Mouse (Mus musculus) liver, postnatal 0 days (tissue): ENCODE results near the gene Ptprj. TPM values are rescaled to one million over a fixed set of nuclear protein-coding genes. Genes with fewer than 3 reads are reported as not detected.

Experiments used
- ATAC-seq: fragments of 200-750 bp; cut with Nextera tagmentation; 2 replicates; pipeline ENCODE4 v1.8.0; 2017; ENCODE audit warnings: mild to moderate bottlenecking, moderate library complexity
- DNase-seq: peaks from one replicate; pipeline ENCODE4 v3.0.0-alpha.2; 2016
- H3K27ac ChIP-seq: fragments of 300-500 bp; sonication (generic); 2 replicates; pipeline ENCODE4 v1.5.1; 2014; ENCODE audit warnings: antibody characterized with exemption, moderate library complexity, mild to moderate bottlenecking, low read depth
- H3K27me3 ChIP-seq: fragments of 300-500 bp; sonication (generic); 2 replicates; pipeline ENCODE4 v1.6.1; 2014; ENCODE audit warnings: low read length, control low read depth, mixed read lengths; ENCODE audit not compliant: insufficient read depth
- H3K36me3 ChIP-seq: fragments of 300-500 bp; sonication (generic); replicated peaks from 2 replicates; pipeline ENCODE4 v1.6.1; 2014; ENCODE audit warnings: mild to moderate bottlenecking, control low read depth, low read length, moderate library complexity, mixed read lengths; ENCODE audit not compliant: insufficient read depth
- H3K4me1 ChIP-seq: fragments of 300-500 bp; sonication (generic); 2 replicates; pipeline ENCODE4 v1.6.1; 2014; ENCODE audit warnings: antibody characterized with exemption, mild to moderate bottlenecking, control low read depth; ENCODE audit not compliant: insufficient read depth
- H3K4me2 ChIP-seq: fragments of 300-500 bp; sonication (generic); 2 replicates; pipeline ENCODE4 v1.6.1; 2014; ENCODE audit warnings: low read depth, mild to moderate bottlenecking, low read length, moderate library complexity, mixed read lengths
- H3K4me3 ChIP-seq: fragments of 300-500 bp; sonication (generic); 2 replicates; pipeline ENCODE4 v1.5.1; 2014; ENCODE audit warnings: low read depth, low read length
- H3K9ac ChIP-seq: fragments of 300-500 bp; sonication (generic); replicated peaks from 2 replicates; pipeline ENCODE4 v1.6.1; 2014; ENCODE audit warnings: mild to moderate bottlenecking, moderate library complexity
- H3K9me3 ChIP-seq: fragments of 300-500 bp; sonication (generic); 2 replicates; pipeline ENCODE4 v1.6.1; 2016; ENCODE audit warnings: mild to moderate bottlenecking, control low read depth, low read length, mixed read lengths
- CTCF ChIP-seq: sonication (generic); IDR thresholded peaks from 2 replicates; pipeline ENCODE4 v1.5.1; 2016; ENCODE audit warnings: antibody characterized with exemption, low read depth
- EP300 ChIP-seq: IDR thresholded peaks from 2 replicates; pipeline ENCODE4 v1.6.1; 2016; ENCODE audit warnings: antibody characterized with exemption, low read depth, mild to moderate bottlenecking
- whole genome bisulfite sequencing: fragments of 180-500 bp; shearing (Covaris S2); extraction: QIAGEN DNeasy Blood & Tissue Kit; methylation state at CpG from one replicate; pipeline ENCODE4 v1.1.7; 2014; ENCODE audit not compliant: insufficient replicate concordance; 5-methylcytosine and 5-hydroxymethylcytosine counted together
- polyA plus RNA-seq: library from polyadenylated mRNA; unstranded; fragments of >200 nt; fragmentation: Nextera tagmentation; extraction: Ambion mirVana; gene quantifications from 2 replicates; pipeline ENCODE4 v1.2.1, GENCODE M21; 2015

Gene Ptprj
- polyA plus RNA-seq, 1 experiment from 2014 or later = 2.8 TPM

GRCm38 (mm10) chr2:90559015-90559687 lies 21.3 kb downstream of the Ptprj start:
- H3K36me3 ChIP-seq = no peaks in the 10 kb centered on the region
- no peaks in the 10 kb centered on the region for H3K27me3 ChIP-seq
- H3K9ac ChIP-seq = 0 out of 2 replicates have a peak overlapping the region, but pooled peaks have one; percentile 26
- DNase-seq (no peak), ATAC-seq (no peak)
- WGBS = 53% methylated on average over 2 of the region's 2 CpGs
- H3K27ac ChIP-seq = peak overlapping the region; percentile 92
- H3K9me3 ChIP-seq = no peaks in the 10 kb centered on the region
- TF ChIP-seq CTCF (no peak), EP300 (no peak)
- peak overlapping the region; percentile 55; the same call in 1 of the 2 replicates for H3K4me2 ChIP-seq
- peaks cover 85% of the 10 kb centered on the region for H3K4me1 ChIP-seq
- H3K4me3 ChIP-seq = no peak overlapping the region

- Histone ChIP-seq H3K27me3 (no peaks in the 10 kb centered on the region), H3K4me2 (0 out of 2 replicates have a peak overlapping the region, but pooled peaks have one; percentile 55), H3K4me3 (no peak overlapping the region), H3K9ac (no peak overlapping the region), H3K4me1 (peaks cover 89% of the 10 kb centered on the region), H3K9me3 (no peaks in the 10 kb centered on the region), H3K36me3 (no peaks in the 10 kb centered on the region), H3K27ac (peak overlapping the region; percentile 92)
- ATAC-seq (no peak), DNase-seq (no peak)
- 82% methylated on average over 11 of the region's 11 CpGs for WGBS
- TF ChIP-seq CTCF = no peak
- no peak for TF ChIP-seq EP300
Measured at GRCm38 (mm10) chr2:90558361-90558760, 22.1 kb downstream of the Ptprj start.

- Histone ChIP-seq H3K27me3 (no peaks in the 10 kb centered on the region), H3K36me3 (no peaks in the 10 kb centered on the region), H3K4me3 (no peak overlapping the region), H3K4me2 (no peak overlapping the region), H3K27ac (0 out of 2 replicates have a peak overlapping the region, but pooled peaks have one; percentile 92), H3K9ac (no peak overlapping the region), H3K9me3 (no peaks in the 10 kb centered on the region), H3K4me1 (peaks cover 88% of the 10 kb centered on the region)
- ATAC-seq (no peak), DNase-seq (no peak)
- 59% methylated on average over 3 of the region's 3 CpGs for WGBS
- TF ChIP-seq EP300 (no peak), CTCF (no peak)
Measured at GRCm38 (mm10) chr2:90557913-90558312, 22.5 kb downstream of the Ptprj start.

GRCm38 (mm10) chr2:90555744-90556143 lies 24.7 kb downstream of the Ptprj start:
- ATAC-seq (no peak), DNase-seq (no peak)
- Histone ChIP-seq H3K36me3 (no peaks in the 10 kb centered on the region), H3K9ac (no peak overlapping the region), H3K9me3 (no peaks in the 10 kb centered on the region), H3K27ac (peak overlapping the region; percentile 36; the same call in 1 of the 2 replicates), H3K4me1 (peaks cover 73% of the 10 kb centered on the region), H3K27me3 (no peaks in the 10 kb centered on the region), H3K4me2 (no peak overlapping the region), H3K4me3 (no peak overlapping the region)
- TF ChIP-seq EP300 (no peak), CTCF (no peak)
- 49% methylated on average over 5 of the region's 5 CpGs for WGBS

- Histone ChIP-seq H3K4me1 (peaks cover 71% of the 10 kb centered on the region), H3K27ac (peak overlapping the region; percentile 56; the same call in 1 of the 2 replicates), H3K4me3 (no peak overlapping the region), H3K36me3 (no peaks in the 10 kb centered on the region), H3K9ac (no peak overlapping the region), H3K4me2 (no peak overlapping the region), H3K9me3 (no peaks in the 10 kb centered on the region), H3K27me3 (no peaks in the 10 kb centered on the region)
- ATAC-seq (no peak), DNase-seq (no peak)
- WGBS = 84% methylated on average over 4 of the region's 4 CpGs
- TF ChIP-seq CTCF = no peak
- TF ChIP-seq EP300 = no peak
Measured at GRCm38 (mm10) chr2:90554806-90555205, 25.6 kb downstream of the Ptprj start.

GRCm38 (mm10) chr2:90553861-90554260 lies 26.6 kb downstream of the Ptprj start:
- Histone ChIP-seq H3K27ac (peak overlapping the region; percentile 56), H3K9ac (0 out of 2 replicates have a peak overlapping the region, but pooled peaks have one; percentile 5), H3K4me2 (no peak overlapping the region), H3K4me1 (peaks cover 67% of the 10 kb centered on the region), H3K9me3 (no peaks in the 10 kb centered on the region), H3K27me3 (no peaks in the 10 kb centered on the region), H3K4me3 (no peak overlapping the region), H3K36me3 (no peaks in the 10 kb centered on the region)
- DNase-seq = peak; percentile 58
- peak; percentile 62; the same call in 1 of the 2 replicates for TF ChIP-seq EP300
- no peak for TF ChIP-seq CTCF
- WGBS = 63% methylated on average over 4 of the region's 4 CpGs
- peak; percentile 93 for ATAC-seq
